Mouse (Mus musculus) ES-Bruce4 (cell line): ENCODE measurements around the gene Pum1. TPM values are rescaled to one million over a fixed set of nuclear protein-coding genes. Genes with fewer than 3 reads are reported as not detected.
A peak's percentile ranks its signal among the peaks of the same experiment; 100 is the strongest.
"Not testable (repeated sequence)": the region's sequence is repeated elsewhere in the genome, so short reads cannot be mapped to it uniquely, and the experiment has no call there.

ENCODE experiments used
- H3K27ac ChIP-seq: 2 replicates; pipeline ENCODE4 v1.5.1; 2012; ENCODE audit warnings: low read length, inconsistent platforms; ENCODE audit not compliant: insufficient read depth
- H3K27me3 ChIP-seq: 2 replicates; pipeline ENCODE4 v1.6.1; 2012; ENCODE audit warnings: mild to moderate bottlenecking, low read length, inconsistent platforms; ENCODE audit not compliant: control insufficient read depth, poor library complexity, insufficient read depth, severe bottlenecking
- H3K36me3 ChIP-seq: 2 replicates; pipeline ENCODE4 v1.6.1; 2012; ENCODE audit warnings: inconsistent platforms, mild to moderate bottlenecking, low read length, moderate library complexity; ENCODE audit not compliant: control insufficient read depth, poor library complexity, insufficient read depth, severe bottlenecking
- H3K4me1 ChIP-seq: one replicate; pipeline ENCODE4 v1.8.1; 2011; ENCODE audit warnings: low read length; ENCODE audit not compliant: control insufficient read depth, insufficient read depth
- H3K4me3 ChIP-seq: 2 replicates; pipeline ENCODE4 v1.5.1; 2011; ENCODE audit warnings: low read depth, mild to moderate bottlenecking, low read length
- H3K9ac ChIP-seq: 2 replicates; pipeline ENCODE4 v1.6.1; 2012; ENCODE audit warnings: low read depth, mild to moderate bottlenecking, inconsistent platforms; ENCODE audit not compliant: poor library complexity, severe bottlenecking
- H3K9me3 ChIP-seq: replicated peaks from 2 replicates; pipeline ENCODE4 v1.6.1; 2012; ENCODE audit warnings: mild to moderate bottlenecking, low read length, inconsistent platforms; ENCODE audit not compliant: control insufficient read depth, poor library complexity, insufficient read depth, severe bottlenecking
- CTCF ChIP-seq: IDR thresholded peaks from one replicate; pipeline ENCODE4 v1.8.1; 2011; ENCODE audit warnings: low read depth, low read length
- EP300 ChIP-seq: IDR thresholded peaks from 2 replicates; pipeline ENCODE4 v1.6.1; 2011; ENCODE audit warnings: low read depth, low read length; ENCODE audit not compliant: insufficient read depth
- POLR2A ChIP-seq: IDR thresholded peaks from one replicate; pipeline ENCODE4 v1.8.1; 2011; ENCODE audit warnings: low read length; ENCODE audit not compliant: insufficient read depth
- polyA plus RNA-seq: library from polyadenylated mRNA; stranded (reverse); fragments of >200 nt; gene quantifications from 2 replicates; pipeline ENCODE4 v1.2.4, GENCODE M21; 2011; ENCODE audit warnings: low read depth; ENCODE audit not compliant: missing spikeins, insufficient read depth, insufficient read length

Pum1 gene
- polyA plus RNA-seq, 1 experiment: 111 TPM

DNA sequence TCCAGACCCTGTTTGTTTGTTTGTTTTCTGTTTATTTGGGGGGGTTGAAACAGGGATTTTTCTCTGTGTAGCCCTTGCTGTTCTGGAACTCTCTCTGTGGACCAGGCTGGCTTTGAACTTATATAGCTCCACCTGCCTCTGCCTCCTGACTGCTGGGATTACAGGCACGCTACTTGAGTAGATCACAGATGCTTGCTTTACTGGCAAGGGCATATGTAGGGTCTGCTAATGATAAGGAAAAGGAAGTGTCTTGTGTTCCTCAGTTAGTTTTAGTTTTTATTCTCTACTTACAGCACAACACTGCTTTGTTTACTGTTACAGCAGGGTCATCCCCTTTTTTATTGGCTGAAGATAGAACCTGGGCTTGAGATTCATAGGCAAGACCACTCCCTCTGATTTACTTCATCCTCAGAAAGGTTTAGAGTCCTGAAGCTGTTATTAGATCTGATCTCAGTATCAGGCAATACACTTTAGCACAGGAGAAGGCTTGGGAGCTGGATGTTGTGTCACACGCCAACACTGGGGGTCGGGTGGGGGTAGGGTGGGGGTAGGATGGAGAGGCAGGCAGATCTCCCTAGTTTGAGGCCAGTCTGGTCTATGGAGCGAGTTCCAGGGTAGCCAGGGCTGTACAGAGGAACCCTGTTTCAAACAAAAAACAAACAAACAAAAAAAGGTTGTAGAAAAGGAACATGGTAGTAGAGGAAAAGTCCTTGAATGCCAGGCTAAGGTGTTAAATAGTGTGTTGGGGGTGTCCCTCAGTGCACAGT, 8.1 kb downstream of the Pum1 start:
- no peaks in the 10 kb centered on the region for H3K9me3 ChIP-seq
- H3K4me1 ChIP-seq: peaks cover 7% of the 10 kb centered on the region
- H3K27ac ChIP-seq: 0 out of 2 replicates have a peak overlapping the region, but pooled peaks have one; percentile 47
- no peaks in the 10 kb centered on the region for H3K27me3 ChIP-seq
- H3K36me3 ChIP-seq: peaks cover 79% of the 10 kb centered on the region
- H3K4me3 ChIP-seq: no peak overlapping the region
- 0 out of 2 replicates have a peak overlapping the region, but pooled peaks have one; percentile 26 for H3K9ac ChIP-seq
- TF ChIP-seq CTCF (no peak), EP300 (no peak), POLR2A (no peak)

DNA sequence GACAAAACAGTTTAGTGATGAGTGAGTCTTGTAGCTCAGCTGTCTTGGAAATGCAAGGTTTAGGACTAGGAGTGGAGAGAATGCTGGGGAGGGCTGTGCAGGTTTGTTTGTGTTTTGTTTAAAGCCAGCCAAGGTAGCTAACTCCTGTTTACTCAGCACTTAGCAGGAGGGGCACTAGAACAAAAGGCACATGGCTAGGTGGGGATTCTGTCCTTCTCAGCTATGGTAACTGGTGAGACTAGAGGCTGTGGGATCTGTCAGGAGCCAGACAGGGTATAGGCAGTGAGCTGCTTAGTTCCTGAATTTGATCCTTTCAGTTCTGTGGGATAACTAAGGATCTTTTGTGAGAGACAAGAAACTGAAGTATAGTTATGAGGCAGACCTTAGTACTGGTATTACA, 9.0 kb downstream of the Pum1 start:
- H3K27me3 ChIP-seq: no peaks in the 10 kb centered on the region

DNA sequence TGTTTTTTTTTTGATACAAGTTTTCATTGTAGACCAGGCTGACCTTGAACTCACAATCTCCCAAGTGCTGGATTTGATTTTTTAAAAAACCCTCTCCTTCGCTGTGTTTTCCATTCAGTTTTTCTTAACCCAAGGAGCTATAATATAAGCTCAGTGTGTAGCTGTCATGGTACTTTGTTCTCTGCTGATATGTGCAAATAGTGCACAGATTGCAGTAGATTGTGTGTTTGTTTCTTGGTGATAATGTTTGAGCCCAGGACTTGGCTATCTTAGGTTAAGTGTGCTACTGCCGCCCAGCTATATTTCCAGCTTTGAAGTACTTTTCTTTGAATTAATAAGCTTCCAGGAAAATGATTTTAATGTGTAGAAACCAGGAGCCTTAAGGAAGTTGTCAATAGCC, 13.6 kb downstream of the Pum1 start:
- Histone ChIP-seq H3K27ac (no peak overlapping the region), H3K27me3 (no peaks in the 10 kb centered on the region), H3K4me3 (no peak overlapping the region), H3K4me1 (peaks cover 4% of the 10 kb centered on the region), H3K9me3 (no peaks in the 10 kb centered on the region), H3K9ac (no peak overlapping the region), H3K36me3 (peaks cover 74% of the 10 kb centered on the region)
- no peak for TF ChIP-seq CTCF

More for the DNA sequence above, 9.0 kb downstream of the Pum1 start:
- Histone ChIP-seq H3K9ac (no peak overlapping the region), H3K4me3 (no peak overlapping the region), H3K9me3 (no peaks in the 10 kb centered on the region), H3K36me3 (peaks cover 79% of the 10 kb centered on the region), H3K4me1 (peaks cover 7% of the 10 kb centered on the region), H3K27ac (no peak overlapping the region)
- no peak for TF ChIP-seq EP300
- TF ChIP-seq CTCF: no peak
- no peak for TF ChIP-seq POLR2A

DNA sequence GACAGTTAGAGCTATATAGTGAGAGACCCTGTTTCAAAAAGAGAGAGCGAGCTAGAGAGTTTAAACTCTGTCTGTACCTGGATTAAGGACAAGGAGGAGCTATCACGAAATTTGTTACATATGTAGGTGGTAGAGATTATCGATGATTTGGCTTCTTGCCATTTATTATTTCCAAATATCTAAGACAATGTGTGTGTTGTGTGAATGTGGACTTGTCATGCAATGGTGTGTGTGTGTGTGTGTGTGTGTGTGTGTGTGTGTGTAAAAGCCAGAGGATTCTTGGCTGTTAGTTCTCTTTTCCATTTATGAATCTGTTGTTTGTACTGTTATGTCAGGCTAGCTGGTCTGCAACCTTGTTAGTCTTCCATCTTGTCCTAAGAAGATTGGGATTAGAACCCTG, 15.0 kb downstream of the Pum1 start:
- no peaks in the 10 kb centered on the region for H3K9me3 ChIP-seq
- H3K4me1 ChIP-seq: peaks cover 4% of the 10 kb centered on the region
- peak overlapping the region; percentile 28; the same call in 1 of the 2 replicates for H3K27ac ChIP-seq
- no peak overlapping the region for H3K4me3 ChIP-seq
- no peaks in the 10 kb centered on the region for H3K27me3 ChIP-seq
- H3K9ac ChIP-seq: no peak overlapping the region
- peaks cover 75% of the 10 kb centered on the region for H3K36me3 ChIP-seq
- no peak for TF ChIP-seq EP300
- no peak for TF ChIP-seq POLR2A
- TF ChIP-seq CTCF: no peak

DNA sequence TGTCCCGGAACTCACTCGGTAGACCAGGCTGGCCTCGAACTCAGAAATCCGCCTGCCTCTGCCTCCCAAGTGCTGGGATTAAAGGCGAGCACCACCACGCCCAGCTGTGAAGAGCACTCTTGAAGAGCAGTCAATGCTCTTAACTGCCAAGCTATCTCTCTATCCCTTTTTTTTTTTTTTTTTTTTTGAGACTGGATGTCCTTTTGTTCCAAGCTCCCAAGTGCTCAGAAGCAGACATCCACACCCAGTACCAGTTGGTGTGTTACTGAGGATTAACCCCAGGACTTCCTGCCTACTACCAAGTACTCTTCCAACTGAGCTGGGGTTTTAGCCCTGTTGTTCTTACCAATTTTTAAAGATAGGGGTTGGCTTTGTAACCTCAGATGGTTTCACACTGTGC, 17.6 kb downstream of the Pum1 start:
- H3K9ac ChIP-seq: no peak overlapping the region
- no peaks in the 10 kb centered on the region for H3K27me3 ChIP-seq
- H3K27ac ChIP-seq: peak overlapping the region; percentile 49; the same call in 1 of the 2 replicates
- H3K36me3 ChIP-seq: peaks cover 76% of the 10 kb centered on the region
- no peaks in the 10 kb centered on the region for H3K9me3 ChIP-seq
- no peak for TF ChIP-seq EP300
- TF ChIP-seq POLR2A: no peak
- TF ChIP-seq CTCF: no peak
- peaks cover 2% of the 10 kb centered on the region for H3K4me1 ChIP-seq
- H3K4me3 ChIP-seq: no peak overlapping the region

DNA sequence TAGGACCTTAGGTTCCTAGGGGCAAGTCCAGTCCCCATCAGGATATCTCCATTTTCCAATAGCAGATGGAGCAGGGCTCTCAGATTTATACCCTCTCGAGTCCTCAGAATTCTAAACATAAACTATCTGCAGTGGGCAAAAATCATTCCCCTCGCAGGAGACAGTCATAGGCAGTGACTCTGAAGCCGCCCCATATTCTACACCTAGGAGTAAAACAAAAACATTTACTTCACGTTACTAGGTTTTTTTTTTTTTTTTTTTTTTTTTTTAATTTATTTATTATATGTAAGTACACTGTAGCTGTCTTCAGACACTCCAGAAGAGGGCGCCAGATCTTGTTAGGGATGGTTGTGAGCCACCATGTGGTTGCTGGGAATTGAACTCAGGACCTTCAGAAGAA, 19.9 kb downstream of the Pum1 start:
- H3K27ac ChIP-seq: peak overlapping the region; percentile 20
- peaks cover 75% of the 10 kb centered on the region for H3K36me3 ChIP-seq
- H3K9ac ChIP-seq: 0 out of 2 replicates have a peak overlapping the region, but pooled peaks have one; percentile 29
- H3K9me3 ChIP-seq, H3K27me3 ChIP-seq, H3K4me1 ChIP-seq, H3K4me3 ChIP-seq: not testable (repeated sequence)
